Mouse (Mus musculus): Measurements from ENCODE around the gene Prss53.

Gene Prss53

GRCm38 (mm10) chr7:127890798-127891197 is at the start of gene Prss53:
Prss53 (minus strand) TSS chr7:127890970.
- DNase-seq, result peak; percentile 77

DNA sequence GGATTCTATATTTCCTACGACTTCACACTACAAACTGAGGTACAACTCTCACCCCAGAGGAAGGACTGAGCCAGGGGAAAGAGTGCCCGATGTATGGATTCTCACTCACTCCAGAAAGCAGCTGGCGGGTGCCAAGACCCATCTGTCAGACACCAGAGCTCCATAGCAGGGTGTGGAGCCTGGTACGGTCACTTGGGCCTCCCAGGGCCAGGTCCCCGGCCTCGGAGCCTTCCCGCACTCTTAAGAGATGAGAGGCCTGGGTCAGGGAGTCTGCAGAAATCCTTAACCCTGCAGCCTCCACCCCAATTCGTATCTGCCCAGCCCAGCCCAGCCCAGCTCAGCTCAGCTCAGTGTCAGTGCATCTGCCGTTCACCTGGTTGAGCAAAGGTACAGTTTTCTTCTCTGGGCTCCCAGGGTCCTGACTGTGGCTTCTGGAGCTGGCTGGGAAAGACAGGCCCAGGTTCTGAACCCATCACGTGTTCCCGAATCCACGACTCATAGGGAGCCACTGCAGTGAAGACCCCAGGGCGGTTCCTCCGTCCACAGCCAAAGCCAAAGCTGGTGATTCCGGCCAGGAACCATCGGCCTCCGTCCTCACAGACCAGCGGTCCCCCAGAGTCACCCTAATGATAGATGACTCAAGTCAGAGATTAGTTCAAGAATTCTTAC is 45.6 kb upstream of the Prss53 start:
- DNase-seq, result no peak

DNA sequence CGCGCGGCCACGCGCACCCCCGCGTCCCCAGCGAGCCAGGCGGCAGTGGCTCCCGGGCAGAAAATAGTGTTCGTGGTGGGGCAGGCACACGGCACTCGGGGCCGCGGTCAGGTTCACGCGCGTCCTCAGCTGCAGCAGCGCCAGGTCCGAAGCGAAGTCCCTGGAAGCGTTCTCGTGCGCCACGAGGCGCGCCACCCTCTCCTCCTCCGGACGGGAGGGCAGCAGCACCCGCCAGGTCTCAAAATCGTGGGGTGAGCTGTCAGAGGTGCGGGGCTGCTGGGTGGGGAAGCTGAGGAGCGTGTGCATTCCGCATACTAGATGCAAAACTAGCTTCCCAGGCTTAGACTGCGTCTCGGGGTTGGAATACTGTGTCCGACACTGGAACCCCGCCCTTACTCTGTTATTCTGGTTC is 45.0 kb upstream of the Prss53 start:
- DNase-seq, result no peak

DNA sequence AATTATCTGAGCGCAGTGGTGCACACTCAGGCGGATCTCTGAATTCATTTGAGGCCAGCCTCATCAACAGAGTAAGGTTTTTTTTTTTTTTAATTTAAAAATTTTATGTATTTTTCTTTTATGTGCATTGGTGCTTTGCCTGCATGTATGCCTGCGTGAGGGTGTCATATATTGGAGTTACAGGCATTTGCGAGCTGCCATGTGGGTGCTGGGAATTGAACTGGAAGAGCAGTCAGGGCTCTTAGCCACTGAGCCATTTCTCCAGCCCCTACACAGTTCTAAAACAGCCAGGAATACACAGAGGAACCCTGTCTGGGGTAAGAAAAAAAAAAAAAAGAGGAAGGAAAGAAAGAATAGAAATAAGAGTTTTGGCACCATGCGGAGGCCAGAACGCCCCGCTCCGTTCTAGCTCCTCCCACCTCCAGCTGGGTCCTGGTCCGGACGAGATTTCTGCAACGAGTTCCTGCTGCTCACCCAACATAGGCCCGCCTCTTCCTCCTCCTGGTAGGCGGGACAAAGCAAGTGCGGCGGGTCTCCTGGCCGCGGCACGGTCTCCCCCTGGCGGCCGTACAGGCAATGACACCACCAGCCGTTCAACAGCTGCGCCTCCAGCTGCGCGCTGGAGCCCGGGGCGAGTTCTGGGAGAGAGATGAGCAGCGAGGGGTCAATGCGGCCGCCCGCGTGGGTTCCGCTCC is 44.4 kb upstream of the Prss53 start:
- DNase-seq, result peak; percentile 96

DNA sequence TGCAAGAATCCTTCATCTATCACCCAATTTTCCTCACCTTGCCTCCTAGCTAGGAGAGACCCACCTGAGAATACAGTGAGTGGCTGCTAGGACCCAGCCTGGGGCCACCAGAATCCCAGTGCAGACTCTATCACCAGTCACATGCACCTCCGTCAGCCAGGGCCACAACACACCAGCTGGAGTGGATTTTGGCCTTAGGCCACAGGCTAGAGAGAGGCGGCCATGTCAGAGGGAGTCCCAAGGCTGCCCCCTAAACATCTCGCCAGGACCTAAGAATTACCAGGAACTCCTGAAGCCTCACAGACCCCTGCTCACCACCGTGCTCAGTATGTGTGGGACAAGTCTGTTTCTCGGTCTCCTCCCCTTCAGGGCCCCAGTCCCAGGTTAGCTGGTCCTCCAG is 43.3 kb upstream of the Prss53 start:
- no peak for DNase-seq

- DNase-seq, result peak; percentile 48
Observed at GRCm38 (mm10) chr7:127932273-127933031, 41.7 kb upstream of the Prss53 start.

- DNase-seq, result peak; percentile 74
Observed at GRCm38 (mm10) chr7:127931351-127932135, 40.8 kb upstream of the Prss53 start.

DNA sequence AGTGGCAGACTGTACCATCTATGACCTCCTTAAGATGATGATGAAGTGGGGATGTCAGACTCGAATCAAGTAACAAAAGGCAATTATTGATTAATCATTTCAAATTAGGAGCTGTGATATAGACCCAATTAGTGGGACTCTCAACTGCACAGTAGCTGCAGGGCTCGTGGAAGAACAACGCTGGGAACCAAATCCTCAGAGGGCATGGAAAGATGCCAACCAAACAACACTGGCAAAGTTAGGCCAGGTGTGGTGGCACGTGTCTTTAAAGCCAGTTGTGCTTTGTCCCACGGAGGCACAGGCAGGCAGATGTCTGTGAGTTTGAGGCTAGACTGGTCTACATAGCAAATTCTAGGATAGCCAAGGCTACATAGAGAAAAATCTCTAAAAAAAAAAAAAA is 39.9 kb upstream of the Prss53 start:
- DNase-seq, result peak; percentile 25

- DNase-seq, result peak; percentile 92
Observed at GRCm38 (mm10) chr7:127929923-127930322, 39.2 kb upstream of the Prss53 start, which contains the start of gene Prss8. Prss8 (minus strand) TSS chr7:127930104.

DNA sequence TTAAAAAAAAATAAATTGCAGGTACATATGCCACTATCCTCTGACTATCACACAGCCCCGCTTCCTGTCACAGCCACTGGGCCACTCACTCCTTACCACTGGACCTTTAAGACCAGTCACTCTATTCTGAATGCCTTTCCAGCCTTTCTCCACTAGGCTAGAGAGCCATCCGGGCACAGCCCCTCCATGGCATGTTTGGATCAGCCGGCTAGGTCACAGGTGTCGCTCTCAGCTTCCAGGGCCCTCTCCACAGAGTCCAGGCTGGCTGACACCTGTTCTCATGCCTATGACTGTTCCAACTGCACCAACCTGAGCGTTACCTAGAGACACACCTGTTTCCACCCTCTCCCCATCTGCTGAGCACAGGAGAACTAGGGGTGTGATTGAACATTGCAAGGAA is 37.8 kb upstream of the Prss53 start:
- peak; percentile 58 for DNase-seq

DNA sequence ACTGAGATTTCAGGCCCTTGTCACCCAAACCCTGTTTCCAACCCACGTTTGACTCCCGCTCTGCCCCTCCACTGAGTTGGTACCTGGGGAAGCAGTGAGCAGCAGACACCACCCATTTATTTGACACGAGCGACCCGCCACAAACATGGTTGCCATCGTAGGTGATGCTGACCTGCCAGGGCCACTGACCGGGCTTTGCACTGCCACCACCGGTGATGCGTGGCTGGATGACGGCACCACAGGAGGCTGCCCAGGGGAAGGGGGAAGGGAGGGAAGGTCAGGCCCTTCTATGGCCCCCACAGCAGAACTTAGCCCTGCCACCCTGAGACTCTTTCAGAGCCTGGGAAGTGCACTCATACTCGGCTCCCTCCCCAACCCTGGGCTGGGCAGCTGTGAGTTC is 37.0 kb upstream of the Prss53 start:
- DNase-seq, result peak; percentile 54

DNA sequence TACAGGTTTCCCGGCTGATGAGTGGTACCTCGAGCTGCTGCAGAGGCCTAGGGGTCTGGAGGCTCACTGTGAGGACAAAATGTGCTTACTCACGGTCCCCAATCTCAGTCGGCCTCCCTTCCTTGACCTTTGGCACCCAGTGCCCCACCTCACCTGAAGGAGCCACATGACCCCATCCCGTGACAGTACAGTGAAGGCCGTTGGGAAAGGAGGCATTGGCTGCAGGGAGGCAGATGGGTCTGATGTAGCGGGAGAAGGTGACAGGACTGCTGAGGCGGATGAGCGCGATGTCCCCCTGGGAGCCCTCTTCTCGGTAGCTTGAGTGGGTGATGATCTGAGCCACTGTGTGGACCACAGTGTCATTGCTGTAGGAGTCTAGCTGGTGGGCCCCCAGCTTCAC is 36.1 kb upstream of the Prss53 start:
- DNase-seq, result peak; percentile 82

GRCm38 (mm10) chr7:127926066-127926465 is 35.3 kb upstream of the Prss53 start:
- peak; percentile 76 for DNase-seq

- peak; percentile 85 for DNase-seq
Observed at GRCm38 (mm10) chr7:127925252-127925651, 34.5 kb upstream of the Prss53 start.

GRCm38 (mm10) chr7:127923714-127924113 is 32.9 kb upstream of the Prss53 start:
- DNase-seq, result peak; percentile 44

GRCm38 (mm10) chr7:127922451-127923275 is 31.9 kb upstream of the Prss53 start:
- no peak for DNase-seq

DNA sequence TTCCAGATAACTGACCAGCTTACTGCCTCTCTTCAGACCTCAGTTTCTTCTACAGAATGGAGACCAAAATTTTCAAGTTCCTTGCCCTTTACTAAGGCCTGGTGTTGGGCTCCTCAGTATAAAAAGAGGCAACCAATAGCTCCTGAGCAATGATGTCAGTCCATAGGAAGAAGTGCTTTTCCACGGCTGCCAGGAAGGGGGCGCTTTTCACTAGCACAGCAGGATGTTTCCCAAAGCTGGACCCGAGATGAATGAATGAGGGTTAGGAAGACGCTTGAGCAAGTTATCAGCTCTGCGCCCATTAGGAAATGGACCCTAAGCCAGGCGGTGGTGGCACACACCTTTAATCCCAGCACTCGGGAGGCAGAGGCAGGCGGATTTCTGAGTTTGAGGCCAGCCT is 30.7 kb upstream of the Prss53 start:
- peak; percentile 53 for DNase-seq

GRCm38 (mm10) chr7:127919290-127919689 is 28.5 kb upstream of the Prss53 start:
- peak; percentile 36 for DNase-seq

DNA sequence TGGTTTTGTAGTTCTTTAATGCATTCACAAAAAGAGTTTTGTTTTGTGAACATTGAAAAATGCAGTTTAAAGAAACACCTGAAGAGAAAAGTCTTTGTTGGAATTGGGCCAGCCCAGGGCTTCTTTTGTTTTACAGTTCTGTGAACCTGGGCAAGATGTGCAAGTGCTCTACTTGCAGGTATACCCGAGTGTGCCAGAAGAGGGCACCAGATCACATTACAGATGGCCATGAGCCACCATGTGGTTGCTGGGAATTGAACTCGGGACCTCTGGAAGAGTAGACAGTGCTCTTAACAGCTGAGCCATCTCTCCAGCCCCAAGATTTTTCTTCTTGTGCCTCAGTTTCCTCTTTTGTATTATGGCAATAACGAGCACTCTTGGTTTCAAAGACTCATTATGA is 27.4 kb upstream of the Prss53 start:
- peak; percentile 75 for DNase-seq

DNA sequence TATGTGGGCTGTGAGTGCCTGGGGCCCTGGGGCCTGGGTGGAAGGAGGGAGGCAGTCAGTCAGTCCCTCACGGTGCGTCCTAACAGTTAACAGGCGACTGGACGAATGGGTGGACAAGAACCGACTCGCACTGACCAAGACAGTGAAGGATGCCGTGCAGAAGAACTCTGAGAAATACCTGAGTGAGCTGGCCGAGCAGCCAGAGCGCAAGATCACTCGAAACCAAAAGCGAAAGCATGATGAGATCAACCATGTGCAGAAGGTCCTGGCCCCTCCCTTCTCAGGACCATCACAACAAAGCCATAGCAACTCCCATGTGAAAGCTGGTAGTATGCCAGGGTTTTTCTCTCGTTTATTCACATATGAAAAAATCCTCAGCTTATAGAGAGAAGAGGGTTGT is 24.5 kb upstream of the Prss53 start:
- no peak for DNase-seq

DNA sequence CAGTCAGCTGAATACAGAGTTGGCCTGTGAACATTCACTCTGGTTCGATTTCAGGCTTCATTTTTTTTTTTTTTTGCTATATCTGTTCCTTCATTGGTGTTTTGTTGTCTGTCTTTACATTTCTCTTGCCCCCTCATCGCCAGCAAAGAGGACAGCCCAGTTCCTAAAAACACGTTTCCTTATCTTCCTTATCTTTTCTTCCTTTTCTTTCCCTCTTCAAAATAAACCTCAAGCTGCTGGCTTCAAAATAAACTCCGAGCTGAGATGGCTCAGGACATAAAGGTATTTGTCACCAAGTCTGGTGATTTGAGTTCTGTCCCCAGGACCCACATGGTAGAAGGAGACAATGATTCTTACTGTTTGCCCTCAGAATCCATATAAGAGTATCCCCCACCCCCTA is 22.2 kb upstream of the Prss53 start:
- DNase-seq, result no peak

Data from kidney, adult 18-20 months (tissue).